Mouse (Mus musculus) hindbrain, embryonic 14.5 days (tissue): Measurements from ENCODE around the gene Sh2d5. TPM values are rescaled to one million over a fixed set of nuclear protein-coding genes. Genes with fewer than 3 reads are reported as not detected.

Source experiments
- ATAC-seq: fragments of 200-750 bp; cut with Nextera tagmentation; 2 replicates; pipeline ENCODE4 v1.8.0; 2017; ENCODE audit warnings: moderate number of reproducible peaks, mild to moderate bottlenecking, moderate TSS enrichment, moderate library complexity; ENCODE audit not compliant: low FRiP score
- DNase-seq: peaks from one replicate; pipeline ENCODE4 v3.0.0-alpha.2; 2015; ENCODE audit warnings: low spot score
- H3K27ac ChIP-seq: fragments of 300-500 bp; sonication (generic); 2 replicates; pipeline ENCODE4 v1.5.1; 2014; ENCODE audit warnings: mild to moderate bottlenecking, moderate library complexity
- H3K27me3 ChIP-seq: fragments of 300-500 bp; sonication (generic); 2 replicates; pipeline ENCODE4 v1.6.1; 2014; ENCODE audit warnings: mild to moderate bottlenecking, low read length, mixed read lengths; ENCODE audit not compliant: control insufficient read depth, insufficient read depth
- H3K36me3 ChIP-seq: fragments of 300-500 bp; sonication (generic); replicated peaks from 2 replicates; pipeline ENCODE4 v1.6.1; 2014; ENCODE audit not compliant: control insufficient read depth, insufficient read depth
- H3K4me1 ChIP-seq: fragments of 300-500 bp; sonication (generic); replicated peaks from 2 replicates; pipeline ENCODE4 v1.6.1; 2014; ENCODE audit warnings: antibody characterized with exemption, low read length, mixed read lengths; ENCODE audit not compliant: control insufficient read depth, insufficient read depth
- H3K4me2 ChIP-seq: fragments of 300-500 bp; sonication (generic); replicated peaks from 2 replicates; pipeline ENCODE4 v1.6.1; 2014; ENCODE audit warnings: mild to moderate bottlenecking, moderate library complexity
- H3K4me3 ChIP-seq: fragments of 300-500 bp; sonication (generic); replicated peaks from 2 replicates; pipeline ENCODE4 v1.5.1; 2014; ENCODE audit warnings: mild to moderate bottlenecking, low read length
- H3K9ac ChIP-seq: fragments of 300-500 bp; sonication (generic); 2 replicates; pipeline ENCODE4 v1.6.1; 2014
- H3K9me3 ChIP-seq: fragments of 300-500 bp; sonication (generic); 2 replicates; pipeline ENCODE4 v1.6.1; 2016; ENCODE audit warnings: low read length; ENCODE audit not compliant: control insufficient read depth
- whole genome bisulfite sequencing: fragments of 180-500 bp; shearing (Covaris S2); extraction: QIAGEN DNeasy Blood & Tissue Kit; methylation state at CpG from one replicate; pipeline ENCODE4 v1.1.7; 2014; 5-methylcytosine and 5-hydroxymethylcytosine counted together
- polyA plus RNA-seq: library from polyadenylated mRNA; unstranded; fragments of >200 nt; fragmentation: Nextera tagmentation; extraction: Ambion mirVana; gene quantifications from 2 replicates; pipeline ENCODE4 v1.2.1, GENCODE M21; 2014

Sh2d5 gene
- polyA plus RNA-seq, 1 experiment from 2014 or later: 12.0 TPM

DNA sequence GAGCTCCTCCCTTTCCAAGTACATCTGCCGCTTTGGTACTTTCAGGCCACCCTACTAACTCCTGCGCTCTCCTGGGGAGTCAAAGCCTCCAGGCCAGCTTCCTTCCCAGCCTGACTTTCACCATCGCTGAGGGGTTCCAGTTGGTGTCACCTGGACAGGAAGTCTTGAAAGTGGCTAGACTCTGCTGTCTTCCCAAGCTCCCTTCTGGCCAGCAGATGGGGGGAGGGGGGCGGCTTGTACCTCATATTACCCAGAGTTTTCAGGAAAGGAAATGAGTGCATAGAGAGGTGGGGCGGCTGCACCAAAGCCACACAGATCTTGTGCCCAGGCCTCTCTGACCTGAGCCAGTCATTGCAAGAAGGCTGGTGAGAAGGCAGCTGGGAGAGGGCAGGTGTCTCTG is 2.0 kb downstream of the Sh2d5 start:
- no peak for DNase-seq
- Histone ChIP-seq H3K4me2 (peak overlapping the region; percentile 84), H3K9me3 (no peaks in the 10 kb centered on the region), H3K4me3 (peak overlapping the region; percentile 54), H3K4me1 (peaks cover 21% of the 10 kb centered on the region; the same call in 1 of the 2 replicates), H3K36me3 (peaks cover 8% of the 10 kb centered on the region), H3K9ac (peak overlapping the region; percentile 70), H3K27ac (no peak overlapping the region), H3K27me3 (no peaks in the 10 kb centered on the region; the same call in 1 of the 2 replicates)
- no peak for ATAC-seq
- 14% methylated on average over 5 of the region's 5 CpGs for WGBS

DNA sequence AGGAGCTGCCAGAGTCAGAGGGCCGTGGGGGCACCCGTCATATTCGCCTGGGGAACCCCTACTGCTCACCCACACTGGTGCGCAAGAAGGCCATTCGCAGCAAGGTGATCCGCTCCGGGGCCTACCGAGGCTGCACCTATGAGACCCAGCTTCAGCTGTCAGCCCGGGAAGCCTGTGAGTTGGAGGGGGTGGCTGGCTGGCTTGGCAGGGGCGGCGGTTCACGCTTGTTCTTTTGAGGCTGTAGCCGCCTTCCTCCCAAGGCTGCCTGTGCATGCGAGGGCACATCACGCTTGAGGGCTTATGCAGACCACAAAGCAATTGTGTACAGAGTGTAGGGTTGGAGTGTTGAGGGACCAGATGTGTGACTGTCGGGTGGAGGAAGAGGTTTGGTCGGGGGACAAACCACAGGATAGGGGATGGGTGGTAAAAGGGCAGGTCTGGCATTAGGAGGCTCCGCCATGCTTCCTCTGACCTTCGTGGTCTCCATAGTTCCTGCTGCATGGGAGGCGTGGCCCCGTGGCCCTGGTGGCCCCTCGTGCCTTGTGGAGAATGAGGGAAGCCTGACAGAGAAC is 7.0 kb downstream of the Sh2d5 start:
- DNase-seq (no peak), ATAC-seq (no peak)
- 0 out of 2 replicates have a peak, but pooled peaks cover 11% of the 10 kb centered on the region for H3K4me1 ChIP-seq
- peaks cover 5% of the 10 kb centered on the region; the same call in 1 of the 2 replicates for H3K36me3 ChIP-seq
- H3K4me2 ChIP-seq: no peak overlapping the region
- no peak overlapping the region for H3K9ac ChIP-seq
- H3K27me3 ChIP-seq: no peaks in the 10 kb centered on the region; the same call in 1 of the 2 replicates
- H3K9me3 ChIP-seq: no peaks in the 10 kb centered on the region
- no peak overlapping the region for H3K27ac ChIP-seq
- H3K4me3 ChIP-seq: no peak overlapping the region
- WGBS: 82% methylated on average over 22 of the region's 22 CpGs

GRCm38 (mm10) chr4:138258663-138259062 is 8.5 kb downstream of the Sh2d5 start:
- 87% methylated on average over 7 of the region's 7 CpGs for WGBS
- DNase-seq (no peak), ATAC-seq (no peak)
- H3K27me3 ChIP-seq: 0 out of 2 replicates have a peak, but pooled peaks cover 3% of the 10 kb centered on the region
- H3K4me2 ChIP-seq: no peak overlapping the region
- no peak overlapping the region for H3K9ac ChIP-seq
- H3K27ac ChIP-seq: no peak overlapping the region
- H3K4me3 ChIP-seq: no peak overlapping the region
- 0 out of 2 replicates have a peak, but pooled peaks cover 7% of the 10 kb centered on the region for H3K4me1 ChIP-seq
- peaks cover 5% of the 10 kb centered on the region; the same call in 1 of the 2 replicates for H3K36me3 ChIP-seq
- no peaks in the 10 kb centered on the region for H3K9me3 ChIP-seq

- Histone ChIP-seq H3K9me3 (no peaks in the 10 kb centered on the region), H3K4me1 (0 out of 2 replicates have a peak, but pooled peaks cover 7% of the 10 kb centered on the region), H3K9ac (no peak overlapping the region), H3K4me3 (no peak overlapping the region), H3K27me3 (0 out of 2 replicates have a peak, but pooled peaks cover 3% of the 10 kb centered on the region), H3K4me2 (no peak overlapping the region), H3K36me3 (peaks cover 5% of the 10 kb centered on the region; the same call in 1 of the 2 replicates), H3K27ac (no peak overlapping the region)
- WGBS: 88% methylated on average over 5 of the region's 5 CpGs
- no peak for ATAC-seq
- DNase-seq: no peak
Measured at GRCm38 (mm10) chr4:138259482-138259881, 9.3 kb downstream of the Sh2d5 start.

GRCm38 (mm10) chr4:138261843-138262681 is 11.9 kb downstream of the Sh2d5 start:
- DNase-seq: peak; percentile 81
- WGBS: under 1% methylated on average over 61 of the region's 78 CpGs
- peak overlapping the region; percentile 91 for H3K4me2 ChIP-seq

GRCm38 (mm10) chr4:138267869-138268268 is 17.7 kb downstream of the Sh2d5 start:
- no peak for DNase-seq
- H3K27ac ChIP-seq: no peak overlapping the region
- no peaks in the 10 kb centered on the region for H3K9me3 ChIP-seq
- WGBS: 95% methylated on average over 10 of the region's 10 CpGs
- H3K9ac ChIP-seq: no peak overlapping the region
- no peak overlapping the region for H3K4me3 ChIP-seq
- H3K4me1 ChIP-seq: no peaks in the 10 kb centered on the region
- H3K4me2 ChIP-seq: no peak overlapping the region
- H3K27me3 ChIP-seq: 0 out of 2 replicates have a peak, but pooled peaks cover 3% of the 10 kb centered on the region
- no peak for ATAC-seq
- H3K36me3 ChIP-seq: no peaks in the 10 kb centered on the region

More at GRCm38 (mm10) chr4:138261843-138262681, 11.9 kb downstream of the Sh2d5 start:
- 0 out of 2 replicates have a peak, but pooled peaks cover 3% of the 10 kb centered on the region for H3K27me3 ChIP-seq
- no peaks in the 10 kb centered on the region for H3K9me3 ChIP-seq
- H3K36me3 ChIP-seq: 0 out of 2 replicates have a peak, but pooled peaks cover 5% of the 10 kb centered on the region
- peak overlapping the region; percentile 68 for H3K4me3 ChIP-seq
- H3K27ac ChIP-seq: peak overlapping the region; percentile 53
- peak overlapping the region; percentile 59 for H3K9ac ChIP-seq
- H3K4me1 ChIP-seq: 0 out of 2 replicates have a peak, but pooled peaks cover 7% of the 10 kb centered on the region
- peak; percentile 92 for ATAC-seq

DNA sequence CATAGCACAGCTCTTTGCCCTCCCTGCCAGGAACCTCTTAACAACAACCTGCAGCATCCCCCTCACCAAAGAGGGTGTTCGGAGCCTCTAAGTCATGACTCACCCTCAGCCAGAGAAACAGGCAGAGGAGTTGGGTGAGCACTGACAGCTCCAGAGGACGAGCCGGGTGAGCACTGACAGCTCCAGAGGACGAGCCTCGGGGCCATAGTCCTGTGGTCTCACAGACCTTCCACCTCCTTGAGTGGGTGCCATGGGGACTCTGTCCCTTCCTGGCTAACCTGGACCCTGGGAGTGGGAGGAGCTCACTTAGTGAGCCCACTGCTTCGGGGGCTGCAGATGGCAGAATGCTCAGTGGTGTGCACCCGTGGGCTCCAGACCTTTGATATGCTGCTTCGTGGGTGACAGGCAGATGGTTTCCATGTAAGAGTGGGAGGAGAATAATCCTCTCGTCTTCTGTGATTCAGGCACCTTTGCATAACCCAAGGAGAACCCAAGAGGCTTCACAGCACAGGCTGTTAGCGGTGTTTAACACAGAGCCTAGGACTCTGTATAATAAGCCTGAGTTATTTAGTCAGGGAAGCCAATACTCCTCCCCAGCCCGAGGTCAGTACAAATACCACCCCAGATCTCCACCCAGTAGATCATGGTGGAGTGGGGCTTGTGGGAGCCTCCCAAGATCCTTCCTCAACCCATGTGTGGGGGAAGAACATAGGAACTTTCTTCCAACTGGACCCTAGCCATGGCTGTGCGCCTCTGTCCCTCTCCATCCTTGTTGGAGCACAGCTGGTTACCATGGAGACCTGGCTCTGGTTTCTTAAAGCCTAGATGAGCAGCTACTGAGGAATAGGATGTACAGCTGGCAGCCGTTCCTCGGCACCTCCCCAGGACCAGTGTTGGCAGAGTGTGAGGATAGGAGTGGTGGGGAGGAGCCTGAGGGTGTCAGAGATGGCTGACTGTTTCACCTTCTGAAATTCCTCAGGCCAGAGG is 22.1 kb downstream of the Sh2d5 start:
- Histone ChIP-seq H3K9me3 (no peaks in the 10 kb centered on the region), H3K9ac (no peak overlapping the region), H3K36me3 (no peaks in the 10 kb centered on the region), H3K4me2 (no peak overlapping the region), H3K4me1 (no peaks in the 10 kb centered on the region), H3K27ac (no peak overlapping the region), H3K4me3 (no peak overlapping the region), H3K27me3 (no peaks in the 10 kb centered on the region)
- WGBS: 67% methylated on average over 14 of the region's 14 CpGs
- ATAC-seq (peak; percentile 37; the same call in 1 of the 2 replicates), DNase-seq (peak; percentile 53)

- WGBS: 66% methylated on average over 7 of the region's 7 CpGs
Measured at GRCm38 (mm10) chr4:138278346-138278745, 28.1 kb downstream of the Sh2d5 start.

More at GRCm38 (mm10) chr4:138278346-138278745, 28.1 kb downstream of the Sh2d5 start:
- Histone ChIP-seq H3K4me2 (no peak overlapping the region), H3K9me3 (no peaks in the 10 kb centered on the region), H3K4me3 (no peak overlapping the region), H3K27me3 (no peaks in the 10 kb centered on the region), H3K27ac (no peak overlapping the region), H3K4me1 (no peaks in the 10 kb centered on the region), H3K36me3 (no peaks in the 10 kb centered on the region), H3K9ac (no peak overlapping the region)
- no peak for ATAC-seq
- no peak for DNase-seq
